Mouse (Mus musculus) G1E (cell line): Measurements from ENCODE around the gene Eogt. TPM values are rescaled to one million over a fixed set of nuclear protein-coding genes. Genes with fewer than 3 reads are reported as not detected.
A peak's percentile ranks its signal among the peaks of the same experiment; 100 is the strongest.

Experiments used
- ATAC-seq: 2 replicates; pipeline ENCODE4 v1.8.0; 2016; ENCODE audit warnings: mild to moderate bottlenecking; ENCODE audit not compliant: insufficient number of reproducible peaks, poor library complexity, low FRiP score, severe bottlenecking; ENCODE audit errors: extremely low read depth
- DNase-seq: peaks from one replicate; pipeline ENCODE4 v3.0.0; 2012; ENCODE audit warnings: low spot score
- H3K27me3 ChIP-seq: 2 replicates; pipeline ENCODE4 v1.6.1; 2012; ENCODE audit warnings: mild to moderate bottlenecking, low read length, inconsistent platforms; ENCODE audit not compliant: insufficient read depth
- H3K36me3 ChIP-seq: replicated peaks from 2 replicates; pipeline ENCODE3; 2012; ENCODE audit warnings: mild to moderate bottlenecking, inconsistent platforms
- H3K4me1 ChIP-seq: 2 replicates; pipeline ENCODE4 v1.6.1; 2012; ENCODE audit warnings: low read depth, low read length, inconsistent platforms, mixed read lengths; ENCODE audit not compliant: insufficient read depth
- H3K4me3 ChIP-seq: 2 replicates; pipeline ENCODE4 v1.5.1; 2012; ENCODE audit warnings: low read depth, mild to moderate bottlenecking, inconsistent platforms, low read length, moderate library complexity, mixed read lengths
- H3K9me3 ChIP-seq: replicated peaks from 2 replicates; pipeline ENCODE4 v1.6.1; 2012; ENCODE audit warnings: inconsistent platforms
- CTCF ChIP-seq: IDR thresholded peaks from 2 replicates; pipeline ENCODE4 v1.5.1; 2012; ENCODE audit warnings: low read depth, low read length, inconsistent platforms, mixed read lengths
- GATA1 ChIP-seq: IDR thresholded peaks from 2 replicates; pipeline ENCODE4 v1.6.1; 2012; ENCODE audit warnings: borderline replicate concordance, low read length, inconsistent platforms, mixed read lengths
- GATA2 ChIP-seq: IDR thresholded peaks from 2 replicates; pipeline ENCODE4 v1.6.1; 2012; ENCODE audit warnings: low read depth, low read length, inconsistent platforms, borderline replicate concordance
- POLR2AphosphoS5 ChIP-seq: IDR thresholded peaks from 2 replicates; pipeline ENCODE4 v1.6.1; 2012; ENCODE audit warnings: low read depth, low read length, inconsistent platforms; ENCODE audit not compliant: insufficient replicate concordance
- TAL1 ChIP-seq: conservative IDR thresholded peaks from 2 replicates; pipeline ENCODE4 v1.6.1; 2012; ENCODE audit warnings: low read depth, low read length, inconsistent platforms, mixed read lengths
- polyA plus RNA-seq: library from polyadenylated mRNA; stranded (reverse); fragments of >175 nt; gene quantifications from 2 replicates; pipeline ENCODE4 v1.2.3, GENCODE M21; 2012
- total RNA-seq, 2 experiments: library from RNA; stranded (forward) in 1 of 2; stranded (reverse) in 1 of 2; fragments of 200-1000 nt in 1 of 2; fragments of >200 nt in 1 of 2; fragmentation: Nextera tagmentation in 1 of 2; gene quantifications; 2 replicates each; pipeline ENCODE4 v1.2.3; 2014 to 2017

The Eogt gene
- total and polyA plus RNA-seq, 3 experiments: 0.61 to 21.2 (median 11.9) TPM

DNA sequence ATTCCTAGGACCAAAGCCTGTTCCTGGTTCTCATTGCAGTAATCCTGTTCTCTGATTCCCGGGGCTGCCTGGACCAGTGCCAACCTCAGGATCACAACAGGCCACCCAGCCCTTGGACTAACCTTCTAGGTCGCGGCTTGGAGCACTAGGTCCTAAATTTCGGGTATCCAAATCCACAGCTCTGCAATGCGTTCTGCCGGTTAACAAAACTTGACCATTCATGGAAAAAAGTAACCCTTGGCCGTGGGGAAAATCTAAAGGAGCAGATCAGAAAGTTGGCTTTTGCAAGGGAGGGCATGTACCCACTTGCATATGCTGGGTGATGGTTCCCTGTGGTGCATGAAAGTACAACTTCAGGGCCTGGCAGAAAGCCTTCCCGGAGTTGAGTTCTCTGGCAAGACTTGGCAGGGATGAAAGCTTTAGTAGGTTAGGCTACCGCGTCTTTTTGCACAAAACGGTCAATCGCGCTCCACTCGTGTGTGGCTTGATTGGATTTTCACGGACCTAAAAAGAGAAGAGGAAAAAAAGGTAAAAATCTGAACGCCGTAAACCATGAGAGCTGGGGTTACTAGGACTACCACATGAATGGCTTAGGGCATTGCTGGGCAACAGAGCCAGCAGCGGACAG is 1.1 kb downstream of the Eogt start:
- ATAC-seq: no peak
- no peaks in the 10 kb centered on the region for H3K9me3 ChIP-seq
- no peaks in the 10 kb centered on the region for H3K27me3 ChIP-seq
- peak overlapping the region; percentile 81 for H3K4me3 ChIP-seq
- no peak for DNase-seq
- TF ChIP-seq POLR2AphosphoS5: no peak
- TF ChIP-seq GATA1: no peak
- no peak for TF ChIP-seq GATA2
- TF ChIP-seq TAL1: no peak
- no peak for TF ChIP-seq CTCF
- peaks cover 43% of the 10 kb centered on the region for H3K36me3 ChIP-seq
- peaks cover 22% of the 10 kb centered on the region for H3K4me1 ChIP-seq

DNA sequence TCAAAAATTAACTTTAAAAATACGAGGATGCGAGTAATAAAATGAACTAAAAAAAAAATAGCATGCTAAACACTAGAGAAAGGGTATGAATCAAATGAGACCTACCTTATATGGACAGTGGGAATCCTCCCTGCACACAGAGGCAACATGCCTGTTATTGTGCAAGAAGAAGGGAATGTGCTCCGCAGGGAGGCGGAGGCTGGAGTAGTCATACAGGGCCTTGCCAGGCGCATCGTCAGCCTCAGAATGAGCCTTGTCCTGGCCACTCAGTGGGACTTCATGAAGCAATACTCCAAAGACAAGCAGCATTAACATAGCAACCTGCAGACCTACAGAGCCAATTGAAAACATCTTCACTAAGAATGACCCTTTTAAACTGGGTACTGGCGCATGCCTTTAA is 3.8 kb downstream of the Eogt start:
- no peak overlapping the region for H3K4me3 ChIP-seq
- TF ChIP-seq GATA1 (no peak), TAL1 (no peak), CTCF (no peak), GATA2 (no peak), POLR2AphosphoS5 (no peak)
- no peak for DNase-seq
- H3K36me3 ChIP-seq: peaks cover 55% of the 10 kb centered on the region
- ATAC-seq: no peak
- peaks cover 22% of the 10 kb centered on the region for H3K4me1 ChIP-seq
- no peaks in the 10 kb centered on the region for H3K27me3 ChIP-seq
- no peaks in the 10 kb centered on the region for H3K9me3 ChIP-seq

- no peak for ATAC-seq
Measured at GRCm38 (mm10) chr6:97144359-97144758, 4.6 kb downstream of the Eogt start.

GRCm38 (mm10) chr6:97142611-97143010 is 6.4 kb downstream of the Eogt start:
- TF ChIP-seq TAL1: no peak
- TF ChIP-seq GATA1: no peak
- TF ChIP-seq GATA2: no peak
- TF ChIP-seq POLR2AphosphoS5: no peak
- TF ChIP-seq CTCF: no peak
- peaks cover 63% of the 10 kb centered on the region for H3K36me3 ChIP-seq
- no peaks in the 10 kb centered on the region for H3K9me3 ChIP-seq
- H3K4me3 ChIP-seq: no peak overlapping the region
- H3K27me3 ChIP-seq: no peaks in the 10 kb centered on the region
- no peak for DNase-seq
- no peak for ATAC-seq
- peaks cover 4% of the 10 kb centered on the region for H3K4me1 ChIP-seq

More at GRCm38 (mm10) chr6:97144359-97144758, 4.6 kb downstream of the Eogt start:
- TF ChIP-seq CTCF (no peak), GATA2 (no peak), GATA1 (no peak), POLR2AphosphoS5 (no peak), TAL1 (no peak)
- H3K4me3 ChIP-seq: no peak overlapping the region
- H3K27me3 ChIP-seq: no peaks in the 10 kb centered on the region
- peaks cover 20% of the 10 kb centered on the region for H3K4me1 ChIP-seq
- H3K9me3 ChIP-seq: no peaks in the 10 kb centered on the region
- DNase-seq: no peak
- peaks cover 63% of the 10 kb centered on the region for H3K36me3 ChIP-seq

DNA sequence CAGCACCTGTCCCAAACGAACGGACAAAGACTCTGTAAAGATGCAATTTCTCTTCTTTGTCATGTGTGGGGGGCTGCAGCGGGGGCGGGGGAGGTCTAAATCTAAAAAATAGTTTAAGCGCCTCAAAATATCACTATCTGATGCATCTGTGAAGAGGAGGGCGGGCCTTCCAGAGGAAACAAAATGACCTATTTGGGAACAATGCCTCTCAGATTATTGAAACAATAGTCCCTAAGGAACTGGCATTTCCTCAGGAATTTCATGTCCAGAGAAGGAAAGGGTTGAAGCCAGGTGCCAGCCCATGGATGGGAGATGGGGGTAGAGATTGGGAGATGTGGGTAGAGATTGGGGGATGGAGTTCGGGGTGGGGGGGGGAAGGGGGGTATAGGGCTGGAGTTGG is 7.2 kb downstream of the Eogt start:
- TF ChIP-seq CTCF (no peak), GATA2 (no peak), POLR2AphosphoS5 (no peak), GATA1 (no peak), TAL1 (no peak)
- no peaks in the 10 kb centered on the region for H3K9me3 ChIP-seq
- no peak for ATAC-seq
- H3K4me1 ChIP-seq: no peaks in the 10 kb centered on the region
- no peak overlapping the region for H3K4me3 ChIP-seq
- no peaks in the 10 kb centered on the region for H3K27me3 ChIP-seq
- H3K36me3 ChIP-seq: peaks cover 61% of the 10 kb centered on the region
- no peak for DNase-seq

DNA sequence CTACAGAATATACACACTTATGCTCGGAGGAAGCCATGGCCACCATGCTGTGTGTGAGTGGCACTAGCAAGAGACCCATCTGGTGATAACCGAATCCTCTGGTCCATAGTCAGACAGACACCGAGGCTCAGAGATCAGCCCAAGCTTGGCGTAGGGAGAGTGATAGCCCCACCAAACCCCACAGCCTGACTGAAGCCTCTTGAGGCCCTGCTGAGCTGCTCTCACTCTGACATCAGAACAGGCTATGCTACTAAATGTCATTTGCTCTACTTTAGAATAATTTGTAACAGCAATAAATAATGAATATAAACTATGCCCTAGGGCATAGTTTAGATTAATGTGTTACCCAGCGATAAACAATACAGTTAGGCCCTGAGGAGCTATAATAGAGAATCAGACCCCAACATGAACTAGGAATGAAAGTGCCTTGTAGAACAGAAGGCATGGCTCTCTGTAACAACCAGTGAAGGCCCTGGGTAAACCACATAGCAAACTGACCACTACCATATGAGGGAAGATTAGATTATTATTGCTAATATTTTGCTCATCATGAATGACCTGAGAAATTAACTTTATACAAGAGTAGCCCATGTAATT is 16.2 kb downstream of the Eogt start:
- no peak for TF ChIP-seq GATA1
- TF ChIP-seq POLR2AphosphoS5: no peak
- no peak for TF ChIP-seq CTCF
- TF ChIP-seq TAL1: no peak
- ATAC-seq: no peak
- Histone ChIP-seq H3K36me3 (peaks cover 39% of the 10 kb centered on the region), H3K4me1 (no peaks in the 10 kb centered on the region), H3K27me3 (no peaks in the 10 kb centered on the region), H3K4me3 (no peak overlapping the region), H3K9me3 (no peaks in the 10 kb centered on the region)
- DNase-seq: no peak
